In genomic region chr19:28382168-28382911, GRCm38 (mm10) we compare ENCODE assay signal across 9 mouse cellular contexts.
DNase-seq lines count a peak whose midpoint lies in the region; ATAC-seq lines count a peak whose summit lies in the region.
"Had no signal": no experiment of that assay in that cellular context is flagged by ENCODE, and none has a peak within 500 bp of the region (broad histone marks: within the 10 kb centered on the region; RNA-seq: fewer than 3 reads in every experiment).

No protein-coding gene starts in this region.

- WGBS in forebrain, embryonic 16.5 days: 6% methylated on average over 10 of the region's 10 CpGs

- DNase-seq in right cerebral cortex, postnatal 4 days: peak; percentile 53
- no peak for DNase-seq in right cerebral cortex, postnatal 25 days
- DNase-seq in lung, postnatal 36 days: peak; percentile 8
- DNase-seq in heart, adult 9 months (ENCODE audit: low spot score in 2 of 2): no peak
- no peak for DNase-seq in urinary bladder, adult 18-20 months (ENCODE audit: low spot score in 2 of 2)
- DNase-seq: cerebellum, adult 8-10 months had no signal

- no peak overlapping the region for H3K4me3 ChIP-seq in forebrain, embryonic 16.5 days (replicated peaks; ENCODE audit: low read length)

- peak; percentile 91 for ATAC-seq in forebrain, embryonic 16.5 days
- ATAC-seq in monocyte, adult 5-6 weeks (replicated peaks; ENCODE audit: insufficient number of reproducible peaks, low FRiP score, low TSS enrichment, poor library complexity, severe bottlenecking): no peak

- H3K9me3 ChIP-seq in forebrain, embryonic 16.5 days (ENCODE audit: control insufficient read depth, low read length): no peaks in the 10 kb centered on the region

- H3K9ac ChIP-seq in forebrain, embryonic 16.5 days (replicated peaks; ENCODE audit: low read depth, low read length): no peak overlapping the region

- H3K27me3 ChIP-seq in forebrain, embryonic 16.5 days (replicated peaks; ENCODE audit: control insufficient read depth, insufficient read depth, low read length): peaks cover 10% of the 10 kb centered on the region; the same call in 1 of the 2 replicates

- peaks cover 30% of the 10 kb centered on the region for H3K4me1 ChIP-seq in forebrain, embryonic 16.5 days (replicated peaks; ENCODE audit: control insufficient read depth, insufficient read depth, low read length)

- peak overlapping the region; percentile 39 for H3K27ac ChIP-seq in forebrain, embryonic 16.5 days (ENCODE audit: low read length)

- peak overlapping the region; percentile 30 for H3K4me2 ChIP-seq in forebrain, embryonic 16.5 days (ENCODE audit: low read length)
- H3K4me2 ChIP-seq: heart, embryonic 11.5 days had no signal

- H3K36me3 ChIP-seq in forebrain, embryonic 16.5 days (ENCODE audit: control insufficient read depth, insufficient read depth): no peaks in the 10 kb centered on the region

Comparison
In these comparisons a context has a peak if more than half of its experiments do, and no peak if none do; other contexts are left out.
1. DNase-seq: peak in right cerebral cortex, postnatal 4 days (single experiment) and lung, postnatal 36 days (single experiment); none in right cerebral cortex, postnatal 25 days (single experiment), heart, adult 9 months (0 of 2) and urinary bladder, adult 18-20 months (0 of 2).